Mouse (Mus musculus) WW6 (cell line): ENCODE measurements at regions not wholly inside any gene's neighbourhood (a gene's known extent, or its start where the extent isn't known, plus 50 kb on each side); places are given as distances from the start of the nearest gene placed in this dataset.
"Not testable (repeated sequence)": the region's sequence is repeated elsewhere in the genome, so short reads cannot be mapped to it uniquely, and the experiment has no call there.

ENCODE experiments used
- DNase-seq: peaks from one replicate; pipeline ENCODE4 v3.0.0-alpha.2; 2013; ENCODE audit warnings: low read depth, low spot score

- DNase-seq = no peak
These were observed 66.6 kb upstream of the Galnt18 start for GRCm38 (mm10) chr7:111846417-111846816.

GRCm38 (mm10) chr7:111843715-111844114 lies 63.9 kb upstream of the Galnt18 start:
- no peak for DNase-seq

- DNase-seq = no peak
These were observed 61.0 kb upstream of the Galnt18 start for GRCm38 (mm10) chr7:111840826-111841225.

- no peak for DNase-seq
These were observed 58.4 kb upstream of the Galnt18 start for GRCm38 (mm10) chr7:111838162-111838561.

- not testable (repeated sequence) for DNase-seq
These were observed 54.6 kb upstream of the Galnt18 start for GRCm38 (mm10) chr7:111834356-111834755.

GRCm38 (mm10) chr7:111829931-111830330 lies 50.2 kb upstream of the Galnt18 start:
- no peak for DNase-seq
